Mouse (Mus musculus): ENCODE measurements around the gene Pmf1.
"Not testable (repeated sequence)": the region's sequence is repeated elsewhere in the genome, so short reads cannot be mapped to it uniquely, and the experiment has no call there.

The Pmf1 gene

GRCm38 (mm10) chr3:88439582-88439981, 29.5 kb upstream of the Pmf1 start:
- DNase-seq (ENCODE audit: low read depth, low spot score): no peak

- DNase-seq (ENCODE audit: low read depth, low spot score): no peak
These were observed 27.3 kb upstream of the Pmf1 start for GRCm38 (mm10) chr3:88437454-88437853.

- peak; percentile 62 for DNase-seq (ENCODE audit: low read depth, low spot score)
These were observed 26.5 kb upstream of the Pmf1 start for GRCm38 (mm10) chr3:88436395-88437201.

- DNase-seq (ENCODE audit: low read depth, low spot score): no peak
These were observed 25.4 kb upstream of the Pmf1 start for GRCm38 (mm10) chr3:88435515-88435914.

GRCm38 (mm10) chr3:88428639-88429038, 18.5 kb upstream of the Pmf1 start:
- DNase-seq (ENCODE audit: low read depth, low spot score): not testable (repeated sequence)

GRCm38 (mm10) chr3:88427342-88427905, 17.3 kb upstream of the Pmf1 start:
- DNase-seq (ENCODE audit: low read depth, low spot score): no peak

GRCm38 (mm10) chr3:88425708-88426420, 15.7 kb upstream of the Pmf1 start:
- no peak for DNase-seq (ENCODE audit: low read depth, low spot score)

GRCm38 (mm10) chr3:88425330-88425689, 15.2 kb upstream of the Pmf1 start:
- no peak for DNase-seq (ENCODE audit: low read depth, low spot score)

- DNase-seq (ENCODE audit: low read depth, low spot score): peak; percentile 96
These were observed 14.6 kb upstream of the Pmf1 start, which contains the start of gene Slc25a44 for GRCm38 (mm10) chr3:88424605-88425329. TSS of gene Slc25a44 (minus strand) at chr3:88425139.

GRCm38 (mm10) chr3:88422020-88422720, 12.0 kb upstream of the Pmf1 start:
- no peak for DNase-seq (ENCODE audit: low read depth, low spot score)

- no peak for DNase-seq (ENCODE audit: low read depth, low spot score)
These were observed 10.6 kb upstream of the Pmf1 start for GRCm38 (mm10) chr3:88420771-88421170.

- no peak for DNase-seq (ENCODE audit: low read depth, low spot score)
These were observed 7.9 kb upstream of the Pmf1 start for GRCm38 (mm10) chr3:88418016-88418415.

GRCm38 (mm10) chr3:88415668-88416067, 5.5 kb upstream of the Pmf1 start:
- DNase-seq (ENCODE audit: low read depth, low spot score): no peak

GRCm38 (mm10) chr3:88412636-88413035, 2.5 kb upstream of the Pmf1 start:
- no peak for DNase-seq (ENCODE audit: low read depth, low spot score)

- no peak for DNase-seq (ENCODE audit: low read depth, low spot score)
These were observed 1.6 kb upstream of the Pmf1 start for GRCm38 (mm10) chr3:88411681-88412080.

GRCm38 (mm10) chr3:88410645-88411031, 507 bp upstream of the Pmf1 start:
- no peak for DNase-seq (ENCODE audit: low read depth, low spot score)

GRCm38 (mm10) chr3:88408953-88409352, 1.2 kb downstream of the Pmf1 start:
- no peak for DNase-seq (ENCODE audit: low read depth, low spot score)

GRCm38 (mm10) chr3:88407529-88407928, 2.6 kb downstream of the Pmf1 start:
- no peak for DNase-seq (ENCODE audit: low read depth, low spot score)

GRCm38 (mm10) chr3:88407090-88407489, 3.0 kb downstream of the Pmf1 start:
- peak; percentile 81 for DNase-seq (ENCODE audit: low read depth, low spot score)

- no peak for DNase-seq (ENCODE audit: low read depth, low spot score)
These were observed 6.5 kb downstream of the Pmf1 start for GRCm38 (mm10) chr3:88403522-88404230.

GRCm38 (mm10) chr3:88398666-88399065, 11.5 kb downstream of the Pmf1 start:
- no peak for DNase-seq (ENCODE audit: low read depth, low spot score)

All from retina, postnatal 7 days (tissue).